Mouse (Mus musculus) forebrain, embryonic 10.5 days (tissue): ENCODE data around the gene Gm37419. TPM values are rescaled to one million over a fixed set of nuclear protein-coding genes. Genes with fewer than 3 reads are reported as not detected.
A peak's percentile ranks its signal among the peaks of the same experiment; 100 is the strongest.

Experiments used
- DNase-seq: peaks from one replicate; pipeline ENCODE4 v3.0.0-alpha.2; 2017; ENCODE audit warnings: low spot score; ENCODE audit errors: extremely low spot score
- H3K27ac ChIP-seq: fragments of 300-500 bp; sonication (generic); 2 replicates; pipeline ENCODE4 v1.5.1; 2016; ENCODE audit warnings: mild to moderate bottlenecking
- H3K27me3 ChIP-seq: fragments of 300-500 bp; sonication (generic); 2 replicates; pipeline ENCODE4 v1.6.1; 2016; ENCODE audit warnings: mild to moderate bottlenecking; ENCODE audit not compliant: poor library complexity, severe bottlenecking
- H3K36me3 ChIP-seq: fragments of 300-500 bp; sonication (generic); replicated peaks from 2 replicates; pipeline ENCODE4 v1.6.1; 2016; ENCODE audit warnings: mild to moderate bottlenecking, moderate library complexity
- H3K4me1 ChIP-seq: fragments of 300-500 bp; sonication (generic); 2 replicates; pipeline ENCODE4 v1.6.1; 2016
- H3K4me3 ChIP-seq: fragments of 300-500 bp; sonication (generic); 2 replicates; pipeline ENCODE4 v1.5.1; 2016; ENCODE audit warnings: mild to moderate bottlenecking, moderate library complexity
- H3K9me3 ChIP-seq: fragments of 300-500 bp; sonication (generic); 2 replicates; pipeline ENCODE4 v1.6.1; 2016; ENCODE audit warnings: mild to moderate bottlenecking, moderate library complexity
- WGBS: fragments of 180-500 bp; shearing (Covaris S2); methylation state at CpG from one replicate; pipeline ENCODE4 v1.1.7; 2016; 5-methylcytosine and 5-hydroxymethylcytosine counted together
- polyA plus RNA-seq: library from polyadenylated mRNA; unstranded; fragments of >200 nt; fragmentation: Nextera tagmentation; extraction: Ambion mirVana; gene quantifications from 2 replicates; pipeline ENCODE4 v1.2.1, GENCODE M21; 2016

Gm37419 gene
- polyA plus RNA-seq, 1 experiment from 2014 or later: not detected

- peak; percentile 79 for DNase-seq
- Histone ChIP-seq H3K27ac (no peak overlapping the region), H3K4me3 (peak overlapping the region; percentile 53), H3K4me1 (peaks cover 66% of the 10 kb centered on the region), H3K36me3 (no peaks in the 10 kb centered on the region), H3K9me3 (no peaks in the 10 kb centered on the region), H3K27me3 (peaks cover 96% of the 10 kb centered on the region)
- 2% methylated on average over 28 of the region's 28 CpGs for WGBS
These were observed 6.1 kb upstream of the Gm37419 start for GRCm38 (mm10) chr16:23981925-23982851.

GRCm38 (mm10) chr16:23982891-23983588 lies 5.2 kb upstream of the Gm37419 start:
- DNase-seq: peak; percentile 71
- peaks cover 66% of the 10 kb centered on the region for H3K4me1 ChIP-seq
- no peaks in the 10 kb centered on the region for H3K36me3 ChIP-seq
- H3K27me3 ChIP-seq: peaks cover 89% of the 10 kb centered on the region
- H3K27ac ChIP-seq: no peak overlapping the region
- H3K9me3 ChIP-seq: no peaks in the 10 kb centered on the region
- WGBS: under 1% methylated on average over 33 of the region's 33 CpGs
- H3K4me3 ChIP-seq: peak overlapping the region; percentile 53

GRCm38 (mm10) chr16:23984183-23984582 lies 4.1 kb upstream of the Gm37419 start:
- H3K36me3 ChIP-seq: no peaks in the 10 kb centered on the region
- H3K4me1 ChIP-seq: peaks cover 66% of the 10 kb centered on the region
- DNase-seq: peak; percentile 90
- no peak overlapping the region for H3K27ac ChIP-seq
- 2% methylated on average over 22 of the region's 22 CpGs for WGBS
- no peaks in the 10 kb centered on the region for H3K9me3 ChIP-seq
- H3K27me3 ChIP-seq: peaks cover 79% of the 10 kb centered on the region
- peak overlapping the region; percentile 53 for H3K4me3 ChIP-seq

DNA sequence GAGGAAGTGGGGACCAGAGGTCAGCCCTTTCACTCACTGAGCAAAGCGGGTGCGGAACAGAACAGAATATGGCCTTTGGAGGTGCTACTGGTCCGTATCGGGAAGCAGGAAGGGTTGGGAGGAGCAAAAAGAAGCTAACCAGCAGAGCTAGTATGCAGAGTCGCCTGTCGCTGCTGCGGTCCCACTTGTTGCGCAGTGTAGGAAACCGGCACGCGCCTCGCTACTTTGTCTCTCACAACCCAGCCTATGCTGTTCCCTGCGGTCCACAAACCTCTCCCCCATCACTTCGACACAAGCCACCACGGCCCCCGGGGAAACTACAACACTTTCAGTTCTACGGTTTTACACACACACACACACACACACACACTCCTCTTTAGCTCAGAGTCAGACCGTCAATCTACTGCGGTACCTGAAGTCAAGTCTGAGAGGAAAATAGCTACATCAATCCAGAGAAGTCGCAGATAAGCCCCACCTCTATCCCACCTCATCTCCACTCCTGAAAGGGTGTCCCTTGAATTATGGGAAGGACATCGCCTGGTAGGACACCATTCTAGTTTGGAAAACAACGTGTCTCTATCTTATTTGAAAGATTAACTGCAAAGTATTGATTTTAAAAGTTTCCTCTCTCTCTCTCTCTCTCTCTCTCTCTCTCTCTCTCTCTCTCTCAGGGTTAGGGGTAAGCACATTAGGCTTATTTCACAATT lies 3.4 kb upstream of the Gm37419 start:
- peaks cover 72% of the 10 kb centered on the region for H3K27me3 ChIP-seq
- peak; percentile 50 for DNase-seq
- H3K9me3 ChIP-seq: no peaks in the 10 kb centered on the region

DNA sequence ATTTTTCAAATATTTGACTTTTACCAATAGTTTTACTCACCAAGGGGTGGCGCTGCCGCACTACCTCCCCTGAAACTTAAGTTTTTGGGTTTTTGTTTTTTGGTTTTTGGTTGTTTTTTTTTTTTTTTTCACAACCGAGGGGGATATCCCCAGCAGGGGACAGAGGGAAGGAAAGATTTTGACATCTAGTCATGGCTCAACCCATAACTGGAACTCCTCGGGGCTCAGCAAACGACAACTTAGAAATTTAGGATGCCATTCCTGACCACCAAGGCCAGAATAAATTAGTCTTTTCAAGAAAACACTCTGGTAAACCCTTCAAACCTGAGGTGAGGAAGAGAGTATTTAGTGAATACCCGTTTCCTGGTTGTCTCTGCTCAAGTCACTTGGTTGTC lies 2.8 kb upstream of the Gm37419 start:
- under 1% methylated on average over 6 of the region's 6 CpGs for WGBS
- peaks cover 75% of the 10 kb centered on the region for H3K4me1 ChIP-seq
- no peak overlapping the region for H3K27ac ChIP-seq
- H3K36me3 ChIP-seq: no peaks in the 10 kb centered on the region
- DNase-seq: no peak
- peaks cover 72% of the 10 kb centered on the region for H3K27me3 ChIP-seq
- no peaks in the 10 kb centered on the region for H3K9me3 ChIP-seq
- H3K4me3 ChIP-seq: peak overlapping the region; percentile 53

More for the DNA sequence above, 3.4 kb upstream of the Gm37419 start:
- Histone ChIP-seq H3K36me3 (no peaks in the 10 kb centered on the region), H3K4me3 (peak overlapping the region; percentile 53), H3K27ac (peak overlapping the region; percentile 64), H3K4me1 (peaks cover 73% of the 10 kb centered on the region)
- 1% methylated on average over 22 of the region's 22 CpGs for WGBS

DNA sequence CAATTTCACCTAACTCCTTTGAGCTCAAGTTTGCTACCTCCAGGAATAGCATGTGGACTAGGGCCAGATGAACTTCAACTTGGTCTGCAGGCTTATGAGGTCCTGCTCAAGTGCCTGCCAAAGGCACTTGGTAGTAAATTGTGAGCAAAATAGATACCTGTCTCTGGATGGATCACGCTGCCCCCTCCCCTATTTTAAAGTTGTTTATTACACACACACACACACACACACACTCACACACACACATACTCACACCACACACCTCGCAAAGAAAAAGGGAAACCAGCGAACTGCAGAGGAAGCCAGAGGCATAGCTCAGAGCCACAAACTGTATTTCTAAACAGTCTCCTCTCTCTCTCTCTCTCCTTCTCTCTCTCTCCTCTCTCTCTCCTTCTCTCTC lies 2.1 kb upstream of the Gm37419 start:
- no peak overlapping the region for H3K27ac ChIP-seq
- peak overlapping the region; percentile 80 for H3K4me3 ChIP-seq
- peaks cover 75% of the 10 kb centered on the region for H3K4me1 ChIP-seq
- peaks cover 71% of the 10 kb centered on the region for H3K27me3 ChIP-seq
- WGBS: 5% methylated on average over 2 of the region's 3 CpGs
- no peaks in the 10 kb centered on the region for H3K36me3 ChIP-seq
- no peak for DNase-seq
- no peaks in the 10 kb centered on the region for H3K9me3 ChIP-seq

DNA sequence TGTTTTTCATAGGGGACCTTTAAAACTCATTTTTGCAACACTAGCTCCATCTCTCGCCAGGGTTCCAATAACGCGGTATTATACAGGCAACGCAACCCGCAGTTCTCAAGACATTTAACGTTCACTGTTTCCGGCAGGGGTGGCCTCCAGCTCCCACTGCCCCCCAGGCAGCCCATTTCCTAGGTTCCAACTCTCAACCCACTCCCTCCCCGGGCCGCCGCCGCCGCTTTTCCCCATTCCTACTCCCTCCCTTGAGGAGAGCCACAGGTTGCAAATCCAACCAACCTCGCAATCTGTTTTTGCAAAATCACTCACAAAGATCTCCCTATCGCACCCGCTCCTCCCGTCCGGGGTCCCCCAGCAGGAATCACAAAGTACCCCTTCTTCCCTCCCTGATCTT lies 1.4 kb upstream of the Gm37419 start:
- Histone ChIP-seq H3K4me1 (peaks cover 75% of the 10 kb centered on the region), H3K27ac (0 out of 2 replicates have a peak overlapping the region, but pooled peaks have one; percentile 97), H3K4me3 (peak overlapping the region; percentile 80), H3K36me3 (no peaks in the 10 kb centered on the region), H3K27me3 (peaks cover 64% of the 10 kb centered on the region), H3K9me3 (no peaks in the 10 kb centered on the region)
- no peak for DNase-seq
- WGBS: under 1% methylated on average over 17 of the region's 17 CpGs

DNA sequence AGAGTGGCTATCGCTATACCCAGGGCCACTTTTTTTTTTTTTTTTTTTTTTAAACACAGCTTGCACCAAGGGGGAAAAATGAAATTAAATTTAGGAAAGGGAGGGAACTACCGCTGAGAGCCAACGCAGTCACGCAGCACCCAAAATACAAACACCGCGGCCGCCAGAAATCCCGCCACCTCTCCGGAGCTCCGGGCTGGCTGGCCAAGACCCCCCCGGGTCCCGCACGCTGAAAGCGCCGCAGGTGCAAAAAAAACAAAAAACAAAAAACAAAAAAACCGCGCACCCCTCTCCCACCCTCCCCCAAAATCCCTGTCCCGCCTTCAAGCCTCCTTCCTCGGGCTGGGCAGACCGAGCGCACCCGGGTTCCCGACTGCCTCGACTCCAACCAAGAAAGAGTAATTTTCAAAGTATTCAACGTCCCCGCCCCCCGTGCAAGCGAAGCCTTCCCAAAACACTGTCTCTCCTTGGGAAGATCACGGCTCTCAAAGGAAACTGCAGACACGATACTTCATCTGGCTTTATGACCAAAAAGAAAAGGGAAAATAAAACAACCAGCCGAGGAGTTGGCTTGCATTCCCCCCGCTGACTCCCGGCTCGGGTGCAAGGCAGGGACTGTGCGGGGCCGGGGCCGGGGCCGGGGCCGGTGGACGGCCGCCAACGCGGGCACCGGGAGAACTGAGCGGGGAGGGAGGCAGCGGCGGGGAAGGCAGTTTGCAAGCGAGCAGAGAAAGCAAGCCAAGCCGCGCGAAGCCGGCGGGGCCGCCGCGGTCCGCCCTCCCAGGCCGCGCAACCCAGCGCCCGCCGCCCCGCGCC lies 733 bp upstream of the Gm37419 start:
- H3K27ac ChIP-seq: peak overlapping the region; percentile 97
- H3K36me3 ChIP-seq: no peaks in the 10 kb centered on the region
- H3K9me3 ChIP-seq: no peaks in the 10 kb centered on the region
- peak; percentile 60 for DNase-seq
- peak overlapping the region; percentile 80 for H3K4me3 ChIP-seq
- H3K4me1 ChIP-seq: peaks cover 68% of the 10 kb centered on the region
- WGBS: under 1% methylated on average over 63 of the region's 64 CpGs
- peaks cover 58% of the 10 kb centered on the region for H3K27me3 ChIP-seq

GRCm38 (mm10) chr16:23988157-23988465 lies 171 bp upstream of the Gm37419 start:
- WGBS: 0% methylated on average over 13 of the region's 13 CpGs
- Histone ChIP-seq H3K9me3 (no peaks in the 10 kb centered on the region), H3K36me3 (no peaks in the 10 kb centered on the region), H3K27me3 (peaks cover 52% of the 10 kb centered on the region), H3K4me1 (peaks cover 62% of the 10 kb centered on the region), H3K4me3 (peak overlapping the region; percentile 80), H3K27ac (peak overlapping the region; percentile 97)
- DNase-seq: no peak

DNA sequence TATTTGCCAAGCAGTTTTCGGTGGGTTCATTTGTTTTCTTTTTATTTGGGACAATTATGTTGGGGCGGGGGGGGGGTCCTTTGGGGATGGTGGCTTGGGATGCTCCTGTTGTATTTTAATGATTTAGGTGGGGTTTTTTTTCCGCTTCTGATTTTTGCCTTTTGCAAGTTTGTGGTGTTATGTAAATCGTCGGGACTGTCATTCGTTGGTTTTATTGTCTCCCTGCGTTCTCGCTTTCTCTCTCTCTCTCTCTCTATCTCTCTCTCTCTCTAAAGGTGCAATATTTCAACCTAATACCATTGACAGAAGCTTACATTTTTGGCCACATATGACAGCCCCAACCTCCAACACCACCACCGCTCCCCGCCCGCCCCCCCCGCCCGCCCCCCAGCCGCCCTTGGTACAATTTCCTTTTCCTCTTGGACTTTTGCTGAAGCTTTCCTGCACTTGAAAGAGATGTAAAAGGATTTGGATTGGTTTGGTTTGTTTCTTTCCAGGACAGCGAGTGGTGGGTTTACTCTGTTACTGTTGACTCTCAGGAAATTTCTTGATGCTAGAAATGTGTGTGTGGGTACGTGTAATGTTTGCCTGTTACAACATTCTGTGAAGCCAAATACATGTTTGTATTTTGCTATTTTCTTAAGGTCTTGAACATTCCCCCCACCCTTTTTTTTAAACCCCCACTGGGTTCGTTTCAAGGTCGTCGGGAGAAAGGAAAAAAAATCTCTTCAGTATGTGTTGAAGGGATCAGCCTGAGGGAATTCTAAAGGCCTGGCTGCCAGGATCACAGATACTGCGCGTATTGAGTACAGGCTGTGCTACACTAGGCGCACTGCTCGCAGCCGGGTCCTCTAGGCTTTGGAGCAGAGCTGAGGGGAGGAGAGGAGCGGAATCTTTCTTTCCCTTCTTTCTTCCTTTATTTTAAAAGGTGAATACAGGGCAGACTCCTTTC lies 1.2 kb downstream of the Gm37419 start:
- Histone ChIP-seq H3K4me1 (peaks cover 55% of the 10 kb centered on the region), H3K36me3 (no peaks in the 10 kb centered on the region), H3K27ac (peak overlapping the region; percentile 97), H3K27me3 (peaks cover 42% of the 10 kb centered on the region), H3K4me3 (peak overlapping the region; percentile 80), H3K9me3 (no peaks in the 10 kb centered on the region)
- 1% methylated on average over 25 of the region's 25 CpGs for WGBS
- peak; percentile 37 for DNase-seq
